Mouse (Mus musculus): ENCODE results near the gene Ssmem1. TPM values are rescaled to one million over a fixed set of nuclear protein-coding genes. Genes with fewer than 3 reads are reported as not detected.

Gene Ssmem1
- polyA plus RNA-seq, 1 experiment from 2014 or later = not detected

DNA sequence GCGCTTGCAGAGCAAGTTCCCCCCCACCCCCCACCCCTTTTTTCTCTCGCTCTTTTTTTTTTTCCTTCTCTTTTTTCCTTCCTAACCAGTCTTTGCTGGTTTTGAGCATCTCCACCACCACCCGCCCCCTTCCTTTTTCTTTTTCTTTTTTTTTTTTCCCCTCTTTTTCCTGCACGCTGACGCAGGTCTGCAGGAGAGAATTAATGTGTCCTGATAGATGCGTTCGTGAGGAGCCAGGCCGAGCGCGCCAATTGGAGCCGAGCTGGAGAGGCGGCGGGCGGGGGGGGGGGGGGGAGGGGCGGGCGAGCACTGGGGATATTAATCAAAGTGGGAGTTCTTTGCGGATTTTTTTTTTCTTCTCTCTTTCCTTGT is 37.6 kb downstream of the Ssmem1 start:
- WGBS = 0% methylated on average over 17 of the region's 17 CpGs
- H3K4me2 ChIP-seq = peak overlapping the region; percentile 53
- H3K9ac ChIP-seq = peak overlapping the region; percentile 61
- H3K4me1 ChIP-seq = peaks cover 75% of the 10 kb centered on the region
- H3K9me3 ChIP-seq = no peaks in the 10 kb centered on the region
- H3K27me3 ChIP-seq = no peaks in the 10 kb centered on the region
- peak overlapping the region; percentile 97 for H3K27ac ChIP-seq
- peak overlapping the region; percentile 23 for H3K4me3 ChIP-seq
- ATAC-seq (ENCODE audit: insufficient number of reproducible peaks, insufficient read depth, low FRiP score, low TSS enrichment, low read depth) = no peak
- no peaks in the 10 kb centered on the region for H3K36me3 ChIP-seq

DNA sequence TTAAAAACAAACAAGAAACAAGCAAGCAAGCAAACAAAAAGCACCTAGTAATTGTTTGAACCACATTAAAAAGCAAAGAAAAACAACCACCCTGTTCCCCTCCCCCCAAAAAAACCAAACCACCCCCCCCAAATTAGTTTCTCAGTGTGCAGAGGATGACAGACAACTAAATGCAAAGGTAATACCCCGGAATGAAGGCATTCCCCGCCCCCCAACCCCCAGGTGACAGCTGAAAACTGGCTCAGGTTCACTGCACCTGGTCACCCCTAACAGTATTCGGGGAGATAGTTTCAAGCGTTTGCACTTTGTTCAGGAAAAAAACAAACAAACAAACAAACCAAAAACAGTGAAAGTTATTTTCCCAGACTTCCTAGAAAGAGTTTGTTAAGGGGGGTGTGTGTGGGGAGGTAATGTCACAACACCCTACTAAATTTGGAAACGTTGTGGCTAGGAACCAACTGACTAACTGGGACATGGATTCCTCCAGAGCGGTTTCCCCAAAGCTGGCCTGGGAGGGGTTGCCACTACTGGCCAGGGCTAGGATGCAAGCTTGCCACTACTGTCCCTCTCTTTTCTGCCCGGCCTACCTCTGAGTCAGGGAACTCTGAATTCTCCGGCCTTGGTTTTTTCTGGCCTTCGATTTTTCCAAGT is 38.1 kb downstream of the Ssmem1 start:
- H3K4me3 ChIP-seq = no peak overlapping the region

DNA sequence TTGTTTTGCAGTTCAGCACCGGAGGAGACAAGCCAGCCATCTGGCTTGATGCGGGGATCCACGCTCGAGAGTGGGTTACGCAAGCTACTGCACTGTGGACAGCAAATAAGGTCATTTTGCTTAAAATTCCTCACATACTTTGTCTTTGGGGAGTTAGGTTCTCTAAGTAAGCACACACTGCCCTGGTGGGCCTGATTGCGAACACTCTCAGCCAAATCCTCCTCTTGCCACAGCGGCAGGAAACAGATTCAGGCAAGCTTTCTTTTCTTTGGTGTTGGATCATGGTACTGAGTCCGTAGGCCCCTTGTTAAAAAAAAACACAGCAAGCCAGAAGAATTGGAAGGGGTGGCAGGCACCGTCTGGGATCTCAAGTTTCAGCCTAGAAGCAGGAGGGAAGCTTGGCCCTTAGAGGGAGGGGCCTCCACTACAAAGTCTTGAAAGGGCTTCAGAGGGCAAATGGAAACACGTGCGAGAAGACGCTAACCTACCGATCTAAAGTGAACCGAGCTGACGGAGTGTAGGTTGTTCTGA is 39.6 kb downstream of the Ssmem1 start:
- WGBS = 2% methylated on average over 15 of the region's 15 CpGs

More for the DNA sequence above, 38.1 kb downstream of the Ssmem1 start:
- H3K9me3 ChIP-seq = no peaks in the 10 kb centered on the region
- H3K9ac ChIP-seq = 0 out of 2 replicates have a peak overlapping the region, but pooled peaks have one; percentile 61
- no peak for ATAC-seq (ENCODE audit: insufficient number of reproducible peaks, insufficient read depth, low FRiP score, low TSS enrichment, low read depth)
- H3K36me3 ChIP-seq = no peaks in the 10 kb centered on the region
- peak overlapping the region; percentile 97 for H3K27ac ChIP-seq
- 15% methylated on average over 9 of the region's 9 CpGs for WGBS
- peak overlapping the region; percentile 53 for H3K4me2 ChIP-seq
- H3K27me3 ChIP-seq = no peaks in the 10 kb centered on the region
- H3K4me1 ChIP-seq = peaks cover 75% of the 10 kb centered on the region

DNA sequence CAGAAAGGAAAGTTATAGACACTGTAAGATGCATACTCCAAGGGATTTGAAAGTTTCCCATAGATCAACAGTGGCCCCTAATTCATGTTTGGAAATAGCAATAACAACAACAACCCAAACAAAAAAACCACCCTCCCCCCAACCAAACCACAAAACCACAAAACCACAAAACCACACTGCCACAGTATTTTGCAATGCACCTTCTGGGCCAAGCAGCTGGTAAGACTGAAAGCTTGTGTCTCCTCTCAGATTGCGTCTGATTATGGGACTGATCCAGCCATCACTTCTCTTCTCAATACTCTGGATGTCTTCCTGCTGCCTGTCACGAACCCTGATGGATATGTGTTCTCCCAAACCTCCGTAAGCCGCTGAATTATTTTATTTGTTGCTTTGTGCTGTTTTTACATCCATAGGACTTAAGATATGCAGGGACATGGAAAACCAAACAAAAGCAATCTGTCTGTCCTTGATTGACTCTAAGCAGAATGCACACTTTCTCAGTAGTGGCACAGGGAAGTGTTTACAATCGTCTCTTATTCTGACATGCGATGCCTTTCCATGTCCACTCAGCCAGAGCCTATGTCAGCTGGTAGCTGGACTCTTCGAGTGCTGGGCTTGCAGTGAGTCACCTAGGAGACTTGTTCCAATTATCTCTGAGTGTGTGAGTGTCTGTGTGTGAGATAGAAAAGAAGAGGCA is 41.0 kb downstream of the Ssmem1 start:
- Histone ChIP-seq H3K27me3 (no peaks in the 10 kb centered on the region), H3K9ac (no peak overlapping the region), H3K36me3 (no peaks in the 10 kb centered on the region), H3K27ac (peak overlapping the region; percentile 84), H3K4me3 (no peak overlapping the region), H3K4me2 (0 out of 2 replicates have a peak overlapping the region, but pooled peaks have one; percentile 7), H3K9me3 (no peaks in the 10 kb centered on the region), H3K4me1 (peaks cover 71% of the 10 kb centered on the region)
- ATAC-seq (ENCODE audit: insufficient number of reproducible peaks, insufficient read depth, low FRiP score, low TSS enrichment, low read depth) = no peak
- WGBS = 49% methylated on average over 7 of the region's 7 CpGs

More for the DNA sequence above, 39.6 kb downstream of the Ssmem1 start:
- peaks cover 71% of the 10 kb centered on the region for H3K4me1 ChIP-seq
- peak overlapping the region; percentile 12; the same call in 1 of the 2 replicates for H3K4me3 ChIP-seq
- ATAC-seq (ENCODE audit: insufficient number of reproducible peaks, insufficient read depth, low FRiP score, low TSS enrichment, low read depth) = peak; percentile 72; the same call in 1 of the 2 replicates
- H3K9ac ChIP-seq = peak overlapping the region; percentile 40; the same call in 1 of the 2 replicates
- H3K27me3 ChIP-seq = no peaks in the 10 kb centered on the region
- H3K27ac ChIP-seq = peak overlapping the region; percentile 97
- peak overlapping the region; percentile 46 for H3K4me2 ChIP-seq
- no peaks in the 10 kb centered on the region for H3K36me3 ChIP-seq
- H3K9me3 ChIP-seq = no peaks in the 10 kb centered on the region

DNA sequence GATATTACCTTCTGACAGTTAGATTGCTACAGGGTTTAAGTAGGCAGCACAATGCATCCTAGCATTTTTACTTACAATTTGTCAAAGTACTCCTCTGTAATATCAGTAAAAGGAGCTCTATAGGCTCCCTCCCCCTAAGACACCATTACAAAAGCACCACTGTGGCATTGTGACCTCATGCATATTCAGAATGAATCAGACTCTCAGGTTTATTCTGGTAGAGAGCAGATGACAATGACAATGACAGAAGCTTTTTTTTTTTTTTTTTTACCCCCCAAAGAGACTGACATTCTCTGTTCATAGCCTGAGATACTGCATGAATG is 41.5 kb downstream of the Ssmem1 start:
- Histone ChIP-seq H3K4me1 (peaks cover 69% of the 10 kb centered on the region), H3K4me2 (0 out of 2 replicates have a peak overlapping the region, but pooled peaks have one; percentile 7), H3K36me3 (no peaks in the 10 kb centered on the region), H3K9me3 (no peaks in the 10 kb centered on the region), H3K27ac (peak overlapping the region; percentile 84), H3K9ac (no peak overlapping the region), H3K27me3 (no peaks in the 10 kb centered on the region), H3K4me3 (no peak overlapping the region)
- no peak for ATAC-seq (ENCODE audit: insufficient number of reproducible peaks, insufficient read depth, low FRiP score, low TSS enrichment, low read depth)

DNA sequence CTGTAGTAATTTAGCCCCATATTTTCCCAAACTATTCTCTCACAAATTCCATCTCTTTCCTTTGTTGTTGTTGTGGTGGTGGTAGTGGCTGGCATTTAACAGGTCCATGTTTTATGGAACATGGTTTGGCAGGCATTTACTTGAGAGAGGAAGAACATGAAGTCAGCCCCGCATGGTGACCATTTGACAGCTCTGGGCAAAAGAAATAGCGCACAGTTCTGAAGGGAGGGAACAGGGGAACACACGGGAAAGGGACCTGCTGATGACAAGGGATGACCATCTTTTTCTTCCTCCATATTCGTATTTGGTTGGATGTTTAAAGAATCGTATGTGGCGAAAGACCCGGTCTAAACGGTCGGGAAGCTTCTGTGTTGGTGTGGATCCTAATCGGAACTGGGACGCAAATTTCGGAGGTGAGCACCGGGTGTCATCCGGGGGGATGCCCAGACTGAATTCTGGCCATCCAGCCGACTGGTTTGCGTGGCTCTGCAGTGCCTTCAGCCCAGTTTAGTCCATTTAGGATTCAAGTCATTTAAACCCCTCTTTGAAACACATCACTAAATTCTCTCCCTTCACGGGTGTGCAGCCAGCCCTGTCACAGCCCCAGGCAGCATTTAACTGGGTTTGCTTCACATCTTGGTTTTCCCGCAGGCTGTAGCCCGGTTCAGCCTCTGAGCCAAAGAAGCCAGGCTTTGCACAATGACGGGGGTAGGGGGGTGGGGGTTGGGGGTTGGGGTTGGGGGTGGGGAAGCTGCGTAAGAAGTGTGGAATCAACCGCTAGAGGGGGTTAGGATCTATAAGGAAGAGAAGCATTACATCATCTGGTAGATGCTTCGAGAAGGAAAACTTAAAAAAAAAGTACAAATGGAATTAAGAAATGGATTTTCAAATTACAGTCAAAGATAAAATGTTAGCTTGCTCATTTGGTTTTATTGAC is 42.3 kb downstream of the Ssmem1 start:
- Histone ChIP-seq H3K4me3 (no peak overlapping the region), H3K36me3 (no peaks in the 10 kb centered on the region), H3K27me3 (no peaks in the 10 kb centered on the region), H3K27ac (peak overlapping the region; percentile 48), H3K4me1 (peaks cover 65% of the 10 kb centered on the region), H3K9ac (peak overlapping the region; percentile 22; the same call in 1 of the 2 replicates), H3K9me3 (no peaks in the 10 kb centered on the region), H3K4me2 (peak overlapping the region; percentile 47)
- 25% methylated on average over 23 of the region's 23 CpGs for WGBS
- ATAC-seq (ENCODE audit: insufficient number of reproducible peaks, insufficient read depth, low FRiP score, low TSS enrichment, low read depth) = no peak

DNA sequence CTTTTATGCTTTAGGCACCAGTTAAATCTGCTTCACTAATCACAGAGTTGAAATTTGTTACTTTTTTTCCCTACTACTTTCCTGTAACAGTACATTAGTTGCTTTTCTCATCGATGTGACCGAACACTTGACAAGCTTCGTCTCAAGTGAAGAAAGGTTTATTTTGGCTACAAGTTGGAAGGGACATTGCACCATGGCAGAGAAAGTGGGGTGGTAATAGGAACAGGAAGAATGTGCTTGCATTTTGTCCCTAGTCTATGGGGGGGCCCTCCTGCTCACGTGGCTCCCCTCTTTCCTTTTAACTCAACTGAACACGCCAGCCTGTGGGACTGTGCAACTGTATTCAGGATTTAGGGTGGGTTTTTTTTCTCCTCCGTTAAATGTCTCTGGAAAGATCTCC is 43.0 kb downstream of the Ssmem1 start:
- peak overlapping the region; percentile 47; the same call in 1 of the 2 replicates for H3K4me2 ChIP-seq

DNA sequence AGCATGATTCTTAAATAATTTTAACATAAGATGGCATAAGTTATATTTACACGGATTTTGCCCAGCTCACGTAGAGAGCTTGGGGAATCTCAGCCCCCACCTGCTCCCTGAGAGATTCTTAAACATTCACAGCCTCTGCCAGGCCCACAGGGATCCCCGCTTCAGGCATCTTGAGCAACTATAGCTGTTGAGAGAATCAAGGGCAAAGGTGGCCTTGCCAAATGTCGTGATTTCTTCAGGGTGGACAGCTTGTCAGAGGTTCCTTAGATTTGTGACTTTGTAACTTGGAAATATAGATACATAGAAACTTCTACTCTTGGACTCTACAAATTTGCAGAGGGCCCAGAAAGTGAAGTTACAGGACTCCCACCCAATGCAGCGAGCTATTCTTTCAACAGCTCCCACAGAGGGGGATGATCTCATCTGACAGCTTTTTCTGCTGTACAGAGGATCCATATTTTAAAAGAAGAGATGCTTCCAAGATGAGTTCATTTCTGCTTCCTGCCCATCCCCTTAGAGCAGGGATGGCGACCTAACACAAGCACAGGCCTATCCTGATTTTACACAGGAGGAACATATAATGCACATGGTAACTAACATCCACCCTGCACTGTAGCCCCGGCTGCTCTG is 43.8 kb downstream of the Ssmem1 start:
- Histone ChIP-seq H3K36me3 (no peaks in the 10 kb centered on the region), H3K27ac (peak overlapping the region; percentile 48; the same call in 1 of the 2 replicates), H3K4me3 (no peak overlapping the region), H3K4me1 (peaks cover 52% of the 10 kb centered on the region), H3K4me2 (no peak overlapping the region), H3K27me3 (no peaks in the 10 kb centered on the region), H3K9me3 (no peaks in the 10 kb centered on the region), H3K9ac (0 out of 2 replicates have a peak overlapping the region, but pooled peaks have one; percentile 49)
- no peak for ATAC-seq (ENCODE audit: insufficient number of reproducible peaks, insufficient read depth, low FRiP score, low TSS enrichment, low read depth)
- 64% methylated on average over 7 of the region's 7 CpGs for WGBS

More for the DNA sequence above, 43.0 kb downstream of the Ssmem1 start:
- Histone ChIP-seq H3K27ac (peak overlapping the region; percentile 48), H3K9me3 (no peaks in the 10 kb centered on the region), H3K36me3 (no peaks in the 10 kb centered on the region), H3K4me3 (no peak overlapping the region), H3K4me1 (peaks cover 60% of the 10 kb centered on the region), H3K27me3 (no peaks in the 10 kb centered on the region), H3K9ac (no peak overlapping the region)
- no peak for ATAC-seq (ENCODE audit: insufficient number of reproducible peaks, insufficient read depth, low FRiP score, low TSS enrichment, low read depth)
- 40% methylated on average over 6 of the region's 6 CpGs for WGBS

DNA sequence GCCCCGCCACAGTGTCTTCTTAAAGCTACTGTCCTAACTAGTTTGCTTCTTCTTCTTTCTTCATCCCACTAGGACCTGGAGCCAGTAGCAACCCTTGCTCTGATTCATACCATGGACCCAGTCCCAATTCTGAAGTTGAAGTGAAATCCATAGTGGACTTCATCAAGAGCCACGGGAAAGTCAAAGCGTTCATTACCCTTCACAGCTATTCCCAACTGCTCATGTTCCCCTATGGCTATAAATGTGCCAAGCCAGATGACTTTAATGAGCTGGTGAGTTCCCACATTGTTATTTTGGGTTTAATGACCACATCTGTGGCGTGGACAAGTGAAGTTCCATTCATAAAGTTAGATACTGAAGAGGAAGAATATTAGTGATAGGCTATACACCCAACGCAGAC is 44.4 kb downstream of the Ssmem1 start:
- Histone ChIP-seq H3K4me3 (no peak overlapping the region), H3K4me2 (no peak overlapping the region), H3K4me1 (peaks cover 48% of the 10 kb centered on the region), H3K27me3 (no peaks in the 10 kb centered on the region), H3K36me3 (no peaks in the 10 kb centered on the region), H3K9me3 (no peaks in the 10 kb centered on the region), H3K9ac (no peak overlapping the region), H3K27ac (no peak overlapping the region)
- ATAC-seq (ENCODE audit: insufficient number of reproducible peaks, insufficient read depth, low FRiP score, low TSS enrichment, low read depth) = no peak
- 85% methylated on average over 5 of the region's 5 CpGs for WGBS

DNA sequence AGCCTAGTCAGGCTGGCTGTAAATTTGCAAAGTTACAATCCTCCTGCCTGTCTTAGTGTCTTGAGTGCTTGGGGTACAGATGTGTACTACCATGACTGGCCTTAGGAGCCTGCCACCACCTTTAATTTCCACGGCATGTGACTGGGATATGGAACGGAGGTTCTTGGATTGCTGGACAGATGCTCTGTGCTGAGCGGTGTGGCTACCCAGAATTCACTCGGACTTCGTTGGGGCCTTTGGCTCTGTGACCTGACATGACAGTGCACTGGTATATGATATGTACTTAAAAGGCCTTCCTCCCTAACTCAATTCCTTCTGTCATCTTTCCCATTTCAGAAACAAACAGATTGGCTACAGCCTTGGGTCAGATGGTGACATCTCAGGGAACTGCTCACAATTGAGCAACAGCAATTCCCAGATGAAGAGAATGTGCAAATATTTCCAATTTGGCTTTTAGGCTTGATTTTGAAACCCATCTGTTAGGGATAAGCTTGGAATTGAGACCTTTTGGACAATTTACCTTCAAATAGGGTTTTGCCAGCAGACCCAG is 45.0 kb downstream of the Ssmem1 start:
- Histone ChIP-seq H3K4me3 (no peak overlapping the region), H3K4me1 (peaks cover 42% of the 10 kb centered on the region), H3K36me3 (no peaks in the 10 kb centered on the region), H3K27me3 (no peaks in the 10 kb centered on the region), H3K27ac (no peak overlapping the region), H3K9me3 (no peaks in the 10 kb centered on the region), H3K9ac (no peak overlapping the region), H3K4me2 (no peak overlapping the region)
- 82% methylated on average over 5 of the region's 5 CpGs for WGBS
- no peak for ATAC-seq (ENCODE audit: insufficient number of reproducible peaks, insufficient read depth, low FRiP score, low TSS enrichment, low read depth)

Measured in embryonic facial prominence, embryonic 13.5 days (tissue).